Mouse (Mus musculus): ENCODE results near the gene Rybp. TPM values are rescaled to one million over a fixed set of nuclear protein-coding genes. Genes with fewer than 3 reads are reported as not detected.

Gene Rybp
- polyA plus RNA-seq (2015; fragmentation: Nextera tagmentation; extraction: Ambion mirVana), result 13.5 and 14.7 TPM in 2 replicates

DNA sequence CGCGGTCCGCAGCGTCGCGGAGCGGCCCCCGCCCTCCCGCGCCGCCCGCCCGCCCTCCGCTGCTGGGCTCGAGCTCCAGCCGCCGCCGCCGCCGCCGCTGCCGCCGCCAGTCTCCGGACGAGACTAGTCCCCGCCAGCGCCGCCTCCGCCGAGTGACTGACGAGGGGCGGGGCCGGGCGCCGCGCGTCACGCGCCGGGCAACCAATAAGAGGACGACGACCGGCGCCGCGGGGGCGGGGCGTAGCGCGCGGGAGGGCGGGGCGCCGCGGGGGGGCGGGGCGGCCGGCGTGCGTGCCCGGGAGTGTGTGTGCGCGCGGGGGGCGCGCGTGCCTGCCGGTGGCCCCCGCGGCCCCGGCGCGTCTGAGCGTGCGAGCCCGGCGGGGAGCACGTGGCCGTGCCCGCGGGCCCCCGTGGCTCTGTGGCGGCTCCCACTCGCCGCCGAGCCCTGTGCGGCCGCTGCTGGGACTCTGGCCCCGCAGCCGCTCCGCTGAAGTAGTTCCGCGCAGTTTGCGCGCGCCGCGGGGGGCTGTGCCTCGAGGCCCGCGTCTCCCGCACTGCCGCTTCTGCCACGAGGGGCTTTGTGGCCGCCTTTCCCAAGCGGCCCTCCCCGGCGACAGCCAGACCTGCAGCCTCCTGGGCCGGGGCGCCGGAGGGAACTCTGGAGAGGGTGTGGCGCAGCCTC, at the start of gene Rybp:
Rybp (minus strand) TSS at position 152 of the 682 bp plus-strand sequence.
- Histone ChIP-seq H3K9ac (ENCODE audit: low read depth, low read length) (peak within 1 kb of the TSS; percentile 89), H3K36me3 (ENCODE audit: control insufficient read depth, insufficient read depth) (no peaks in the 10 kb centered on the region), H3K9me3 (ENCODE audit: control insufficient read depth) (no peaks in the 10 kb centered on the region), H3K4me2 (replicated peaks; ENCODE audit: low read depth) (peak within 1 kb of the TSS; percentile 97), H3K4me1 (replicated peaks; ENCODE audit: control insufficient read depth, insufficient read depth, low read length) (no peaks in the 10 kb centered on the region), H3K27me3 (replicated peaks; ENCODE audit: control insufficient read depth, insufficient read depth, low read length) (no peaks in the 10 kb centered on the region), H3K4me3 (ENCODE audit: low read depth, low read length) (peak within 1 kb of the TSS; percentile 80), H3K27ac (ENCODE audit: low read depth, low read length) (peak within 1 kb of the TSS; percentile 99)
- peak; percentile 18; the same call in 1 of the 2 replicates for TF ChIP-seq CTCF (IDR thresholded peaks at IDR 0.05; ENCODE audit: low read depth)
- ATAC-seq, result peak; percentile 95
- 0% methylated on average over 34 of the region's 112 CpGs for WGBS

DNA sequence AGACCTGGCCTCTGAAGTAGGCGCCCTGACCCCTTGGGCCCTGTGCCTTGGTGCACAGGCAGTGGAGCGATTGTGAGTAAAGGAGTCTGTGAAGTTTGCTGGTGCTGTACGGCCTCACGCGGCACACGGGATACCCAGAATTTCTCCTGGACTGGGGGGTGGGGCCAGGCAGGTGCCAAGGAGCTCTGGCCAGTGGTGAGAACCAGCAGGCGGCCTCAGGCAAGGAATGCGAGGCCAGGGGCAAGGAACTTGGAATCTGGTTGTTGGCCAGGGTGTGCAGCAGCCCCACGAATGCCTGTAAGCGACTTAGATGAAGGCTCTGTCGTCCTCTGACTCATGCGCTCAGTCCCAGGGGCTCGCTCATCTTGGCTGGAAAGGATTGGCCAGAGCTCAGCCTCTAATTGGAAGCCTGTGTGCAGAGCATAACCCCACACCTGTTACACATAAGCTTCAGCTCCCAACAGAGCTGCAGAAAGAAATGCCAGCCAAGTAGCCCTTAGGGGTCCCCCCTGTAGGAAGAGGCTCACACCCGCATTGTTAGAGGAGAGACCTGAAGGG, 49.4 kb upstream of the Rybp start:
- no peak for ATAC-seq
- H3K9me3 ChIP-seq (ENCODE audit: control insufficient read depth), result no peaks in the 10 kb centered on the region
- no peak overlapping the region for H3K27ac ChIP-seq (ENCODE audit: low read depth, low read length)
- no peak overlapping the region for H3K4me2 ChIP-seq (replicated peaks; ENCODE audit: low read depth)
- no peaks in the 10 kb centered on the region for H3K4me1 ChIP-seq (replicated peaks; ENCODE audit: control insufficient read depth, insufficient read depth, low read length)
- H3K4me3 ChIP-seq (ENCODE audit: low read depth, low read length), result no peak overlapping the region
- no peaks in the 10 kb centered on the region for H3K27me3 ChIP-seq (replicated peaks; ENCODE audit: control insufficient read depth, insufficient read depth, low read length)
- no peaks in the 10 kb centered on the region for H3K36me3 ChIP-seq (ENCODE audit: control insufficient read depth, insufficient read depth)
- no peak for TF ChIP-seq CTCF (IDR thresholded peaks at IDR 0.05; ENCODE audit: low read depth)
- WGBS, result 47% methylated on average over 14 of the region's 14 CpGs
- no peak overlapping the region for H3K9ac ChIP-seq (ENCODE audit: low read depth, low read length)

DNA sequence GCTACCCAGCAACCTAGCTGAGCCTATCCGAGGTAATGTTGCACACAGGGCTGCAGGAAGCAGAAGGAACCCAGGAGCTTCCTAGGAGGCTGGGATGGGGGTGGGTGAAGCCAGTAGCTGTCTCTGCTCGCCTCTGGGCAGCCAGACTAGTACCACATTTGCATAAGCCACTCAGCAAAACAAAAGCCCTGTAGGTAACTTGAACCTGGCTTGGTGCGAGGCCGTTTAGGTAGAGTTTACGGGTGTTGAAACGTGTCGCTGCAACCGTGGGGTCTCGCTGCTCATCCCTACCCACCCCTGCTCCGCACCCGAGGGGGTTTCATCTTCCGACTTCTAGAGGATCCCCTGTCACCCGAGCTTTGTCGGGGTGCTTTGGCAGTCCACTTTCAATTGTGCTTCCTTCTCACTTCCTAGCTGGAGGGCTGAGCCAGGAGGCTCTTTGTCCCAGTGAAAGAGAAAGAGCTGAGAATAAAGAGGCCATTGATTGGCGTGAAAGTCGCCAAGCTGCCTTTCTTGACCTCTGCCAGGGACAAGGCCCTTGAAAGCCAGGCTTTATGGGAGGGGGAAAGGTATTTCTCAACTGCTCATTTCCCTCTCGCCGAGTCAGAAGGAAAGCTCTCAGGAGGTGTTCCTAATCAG, 48.3 kb upstream of the Rybp start:
- Histone ChIP-seq H3K27me3 (replicated peaks; ENCODE audit: control insufficient read depth, insufficient read depth, low read length) (no peaks in the 10 kb centered on the region), H3K9me3 (ENCODE audit: control insufficient read depth) (no peaks in the 10 kb centered on the region), H3K4me1 (replicated peaks; ENCODE audit: control insufficient read depth, insufficient read depth, low read length) (no peaks in the 10 kb centered on the region), H3K27ac (ENCODE audit: low read depth, low read length) (no peak overlapping the region), H3K36me3 (ENCODE audit: control insufficient read depth, insufficient read depth) (no peaks in the 10 kb centered on the region), H3K9ac (ENCODE audit: low read depth, low read length) (no peak overlapping the region; the same call in 1 of the 2 replicates), H3K4me3 (ENCODE audit: low read depth, low read length) (no peak overlapping the region), H3K4me2 (replicated peaks; ENCODE audit: low read depth) (peak overlapping the region; percentile 39)
- ATAC-seq, result no peak
- no peak for TF ChIP-seq CTCF (IDR thresholded peaks at IDR 0.05; ENCODE audit: low read depth)
- WGBS, result 36% methylated on average over 18 of the region's 18 CpGs

DNA sequence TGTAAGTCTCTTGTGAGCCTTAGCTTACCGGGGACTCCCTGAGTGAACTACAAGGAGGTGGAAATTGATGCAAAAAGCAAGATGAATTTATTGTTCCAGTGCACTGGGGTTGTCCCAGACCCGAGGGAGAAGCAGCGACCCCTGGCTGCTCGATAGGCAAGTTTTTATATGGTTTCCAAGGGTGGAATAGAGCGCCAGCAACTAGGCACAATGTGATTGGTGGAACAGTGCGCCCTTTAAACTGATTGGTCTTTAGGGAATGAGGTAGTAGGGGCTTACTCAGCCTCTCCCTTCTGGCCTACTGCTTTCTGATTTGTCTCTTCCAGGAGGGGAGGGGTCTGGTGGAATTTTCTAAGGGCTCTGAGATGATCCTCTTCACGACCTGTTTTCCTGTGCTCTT, 46.5 kb upstream of the Rybp start:
- Histone ChIP-seq H3K27ac (ENCODE audit: low read depth, low read length) (no peak overlapping the region), H3K9me3 (ENCODE audit: control insufficient read depth) (no peaks in the 10 kb centered on the region), H3K4me2 (replicated peaks; ENCODE audit: low read depth) (no peak overlapping the region), H3K27me3 (replicated peaks; ENCODE audit: control insufficient read depth, insufficient read depth, low read length) (no peaks in the 10 kb centered on the region), H3K4me3 (ENCODE audit: low read depth, low read length) (no peak overlapping the region), H3K36me3 (ENCODE audit: control insufficient read depth, insufficient read depth) (no peaks in the 10 kb centered on the region), H3K4me1 (replicated peaks; ENCODE audit: control insufficient read depth, insufficient read depth, low read length) (no peaks in the 10 kb centered on the region), H3K9ac (ENCODE audit: low read depth, low read length) (no peak overlapping the region)
- TF ChIP-seq CTCF (IDR thresholded peaks at IDR 0.05; ENCODE audit: low read depth), result 0 out of 2 replicates have a peak, but pooled peaks have one; percentile 9
- no peak for ATAC-seq
- 81% methylated on average over 7 of the region's 7 CpGs for WGBS

DNA sequence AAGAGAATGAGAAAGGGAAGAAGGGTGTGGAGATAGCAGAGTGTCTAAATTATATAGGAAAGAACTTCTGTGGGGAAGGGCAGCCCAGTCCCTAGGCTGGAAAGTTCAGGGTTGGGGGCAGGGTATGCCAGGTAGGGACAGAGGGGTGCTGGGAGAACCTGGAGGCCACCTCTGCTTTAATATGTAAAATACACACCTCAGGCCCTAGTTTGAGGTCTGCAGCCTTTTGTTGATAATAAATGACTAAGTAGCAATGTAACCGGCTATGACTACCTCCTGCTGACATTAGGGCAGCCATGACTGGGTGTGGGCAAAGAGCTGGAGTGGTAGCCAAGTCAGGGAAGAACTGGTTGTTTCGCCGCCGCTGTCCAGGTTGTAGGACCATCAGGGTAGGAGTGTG, 45.2 kb upstream of the Rybp start:
- Histone ChIP-seq H3K36me3 (ENCODE audit: control insufficient read depth, insufficient read depth) (no peaks in the 10 kb centered on the region), H3K4me1 (replicated peaks; ENCODE audit: control insufficient read depth, insufficient read depth, low read length) (no peaks in the 10 kb centered on the region), H3K27ac (ENCODE audit: low read depth, low read length) (no peak overlapping the region), H3K4me3 (ENCODE audit: low read depth, low read length) (no peak overlapping the region), H3K4me2 (replicated peaks; ENCODE audit: low read depth) (no peak overlapping the region), H3K27me3 (replicated peaks; ENCODE audit: control insufficient read depth, insufficient read depth, low read length) (no peaks in the 10 kb centered on the region), H3K9me3 (ENCODE audit: control insufficient read depth) (no peaks in the 10 kb centered on the region), H3K9ac (ENCODE audit: low read depth, low read length) (no peak overlapping the region)
- no peak for TF ChIP-seq CTCF (IDR thresholded peaks at IDR 0.05; ENCODE audit: low read depth)
- 85% methylated on average over 4 of the region's 4 CpGs for WGBS
- ATAC-seq, result no peak

DNA sequence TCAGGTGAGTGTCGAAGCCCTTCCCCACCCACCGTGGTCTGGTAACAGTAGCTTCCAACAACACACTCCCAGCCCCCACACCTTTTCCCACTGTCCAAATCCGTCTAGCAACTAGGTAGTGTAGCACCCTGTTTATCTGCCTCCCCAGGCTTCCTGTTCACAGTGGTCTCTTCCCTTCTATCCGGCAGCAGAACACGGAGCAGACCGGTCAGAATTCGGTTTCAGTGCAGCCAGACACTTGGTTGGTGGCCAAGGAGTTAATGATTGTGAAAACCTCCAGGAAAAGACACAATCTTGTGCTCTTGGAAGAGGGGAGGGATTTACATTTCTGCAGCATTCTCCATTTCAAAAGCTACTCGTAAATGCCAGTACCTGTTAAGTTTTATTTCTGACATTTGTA, 44.3 kb upstream of the Rybp start:
- TF ChIP-seq CTCF (IDR thresholded peaks at IDR 0.05; ENCODE audit: low read depth), result no peak
- no peak overlapping the region for H3K4me2 ChIP-seq (replicated peaks; ENCODE audit: low read depth)
- 54% methylated on average over 8 of the region's 8 CpGs for WGBS

More for the DNA sequence above, 44.3 kb upstream of the Rybp start:
- ATAC-seq, result no peak
- no peaks in the 10 kb centered on the region for H3K27me3 ChIP-seq (replicated peaks; ENCODE audit: control insufficient read depth, insufficient read depth, low read length)
- no peaks in the 10 kb centered on the region for H3K36me3 ChIP-seq (ENCODE audit: control insufficient read depth, insufficient read depth)
- no peak overlapping the region for H3K27ac ChIP-seq (ENCODE audit: low read depth, low read length)
- H3K4me1 ChIP-seq (replicated peaks; ENCODE audit: control insufficient read depth, insufficient read depth, low read length), result no peaks in the 10 kb centered on the region
- no peak overlapping the region for H3K4me3 ChIP-seq (ENCODE audit: low read depth, low read length)
- H3K9me3 ChIP-seq (ENCODE audit: control insufficient read depth), result no peaks in the 10 kb centered on the region
- no peak overlapping the region for H3K9ac ChIP-seq (ENCODE audit: low read depth, low read length)

All from intestine, postnatal 0 days (tissue).